Mouse (Mus musculus) limb, embryonic 13.5 days (tissue): ENCODE results near the gene Fam129c. TPM values are rescaled to one million over a fixed set of nuclear protein-coding genes. Genes with fewer than 3 reads are reported as not detected.

Experiments used
- ATAC-seq: fragments of 200-750 bp; cut with Nextera tagmentation; 2 replicates; pipeline ENCODE4 v1.8.0; 2017; ENCODE audit warnings: low read depth, moderate number of reproducible peaks, moderate TSS enrichment; ENCODE audit not compliant: low FRiP score
- H3K27ac ChIP-seq: fragments of 300-500 bp; sonication (generic); 2 replicates; pipeline ENCODE4 v1.5.1; 2015; ENCODE audit warnings: inconsistent platforms, mild to moderate bottlenecking, moderate library complexity
- H3K27me3 ChIP-seq: fragments of 300-500 bp; sonication (generic); 2 replicates; pipeline ENCODE4 v1.6.1; 2015; ENCODE audit warnings: mild to moderate bottlenecking, inconsistent platforms
- H3K36me3 ChIP-seq: fragments of 300-500 bp; sonication (generic); 2 replicates; pipeline ENCODE4 v1.6.1; 2015; ENCODE audit warnings: inconsistent platforms, mild to moderate bottlenecking, moderate library complexity
- H3K4me1 ChIP-seq: fragments of 300-500 bp; sonication (generic); 2 replicates; pipeline ENCODE4 v1.6.1; 2015; ENCODE audit warnings: inconsistent platforms
- H3K4me2 ChIP-seq: fragments of 300-500 bp; sonication (generic); replicated peaks from 2 replicates; pipeline ENCODE4 v1.6.1; 2015; ENCODE audit warnings: inconsistent platforms, mild to moderate bottlenecking, moderate library complexity
- H3K4me3 ChIP-seq: fragments of 300-500 bp; sonication (generic); 2 replicates; pipeline ENCODE4 v1.5.1; 2015; ENCODE audit warnings: moderate library complexity, mild to moderate bottlenecking, inconsistent platforms
- H3K9ac ChIP-seq: fragments of 300-500 bp; sonication (generic); 2 replicates; pipeline ENCODE4 v1.6.1; 2015; ENCODE audit warnings: mild to moderate bottlenecking, inconsistent platforms
- H3K9me3 ChIP-seq: fragments of 300-500 bp; sonication (generic); 2 replicates; pipeline ENCODE4 v1.6.1; 2016; ENCODE audit warnings: inconsistent platforms
- WGBS: fragments of 180-500 bp; shearing (Covaris S2); methylation state at CpG from one replicate; pipeline ENCODE4 v1.1.7; 2015; 5-methylcytosine and 5-hydroxymethylcytosine counted together
- polyA plus RNA-seq: library from polyadenylated mRNA; unstranded; fragments of >200 nt; fragmentation: Nextera tagmentation; extraction: Ambion mirVana; gene quantifications from 2 replicates; pipeline ENCODE4 v1.2.1, GENCODE M21; 2015

Gene Fam129c
- polyA plus RNA-seq, 1 experiment from 2014 or later: 5.7 TPM

- H3K4me3 ChIP-seq: no peak overlapping the region
- WGBS: 94% methylated on average over 1 of the region's 1 CpGs
- peaks cover 24% of the 10 kb centered on the region for H3K4me1 ChIP-seq
- ATAC-seq: no peak
- H3K27me3 ChIP-seq: peaks cover 7% of the 10 kb centered on the region
- H3K4me2 ChIP-seq: no peak overlapping the region
- H3K27ac ChIP-seq: no peak overlapping the region
- H3K36me3 ChIP-seq: peaks cover 63% of the 10 kb centered on the region
- peaks cover 18% of the 10 kb centered on the region for H3K9me3 ChIP-seq
- H3K9ac ChIP-seq: no peak overlapping the region
These were observed 27.6 kb downstream of the Fam129c start for GRCm38 (mm10) chr8:71625088-71625487.

- Histone ChIP-seq H3K27me3 (peaks cover 23% of the 10 kb centered on the region), H3K4me1 (peaks cover 25% of the 10 kb centered on the region), H3K4me2 (no peak overlapping the region), H3K27ac (no peak overlapping the region), H3K9ac (no peak overlapping the region), H3K9me3 (peaks cover 18% of the 10 kb centered on the region), H3K36me3 (peaks cover 46% of the 10 kb centered on the region), H3K4me3 (no peak overlapping the region)
- whole genome bisulfite sequencing: 82% methylated on average over 9 of the region's 9 CpGs
- no peak for ATAC-seq
These were observed 29.3 kb downstream of the Fam129c start for GRCm38 (mm10) chr8:71626753-71627152.

- WGBS: 44% methylated on average over 9 of the region's 9 CpGs
These were observed 30.0 kb downstream of the Fam129c start for GRCm38 (mm10) chr8:71627265-71628099.

GRCm38 (mm10) chr8:71628396-71629095, 31.1 kb downstream of the Fam129c start:
- no peak for ATAC-seq
- 6% methylated on average over 16 of the region's 16 CpGs for WGBS

More at GRCm38 (mm10) chr8:71627265-71628099, 30.0 kb downstream of the Fam129c start:
- Histone ChIP-seq H3K27me3 (peaks cover 30% of the 10 kb centered on the region), H3K9ac (no peak overlapping the region), H3K9me3 (peaks cover 13% of the 10 kb centered on the region), H3K27ac (peak overlapping the region; percentile 10; the same call in 1 of the 2 replicates), H3K36me3 (peaks cover 39% of the 10 kb centered on the region), H3K4me2 (no peak overlapping the region), H3K4me3 (no peak overlapping the region), H3K4me1 (peaks cover 25% of the 10 kb centered on the region)
- no peak for ATAC-seq

GRCm38 (mm10) chr8:71629096-71629697, 31.7 kb downstream of the Fam129c start:
- peak; percentile 88 for ATAC-seq
- Histone ChIP-seq H3K4me1 (peaks cover 32% of the 10 kb centered on the region), H3K4me3 (peak overlapping the region; percentile 46), H3K4me2 (peak overlapping the region; percentile 91), H3K27ac (peak overlapping the region; percentile 23; the same call in 1 of the 2 replicates), H3K36me3 (peaks cover 22% of the 10 kb centered on the region), H3K9me3 (peaks cover 9% of the 10 kb centered on the region), H3K27me3 (peaks cover 46% of the 10 kb centered on the region), H3K9ac (peak overlapping the region; percentile 72)
- under 1% methylated on average over 54 of the region's 55 CpGs for WGBS

More at GRCm38 (mm10) chr8:71628396-71629095, 31.1 kb downstream of the Fam129c start:
- Histone ChIP-seq H3K9ac (peak overlapping the region; percentile 72), H3K4me3 (peak overlapping the region; percentile 46), H3K4me1 (peaks cover 26% of the 10 kb centered on the region), H3K4me2 (peak overlapping the region; percentile 91), H3K27me3 (peaks cover 39% of the 10 kb centered on the region), H3K27ac (peak overlapping the region; percentile 23; the same call in 1 of the 2 replicates), H3K9me3 (peaks cover 10% of the 10 kb centered on the region), H3K36me3 (peaks cover 28% of the 10 kb centered on the region)

GRCm38 (mm10) chr8:71629781-71630212, 32.3 kb downstream of the Fam129c start:
- H3K27me3 ChIP-seq: peaks cover 52% of the 10 kb centered on the region
- H3K27ac ChIP-seq: 0 out of 2 replicates have a peak overlapping the region, but pooled peaks have one; percentile 22
- H3K36me3 ChIP-seq: peaks cover 16% of the 10 kb centered on the region
- WGBS: 3% methylated on average over 25 of the region's 25 CpGs
- peak overlapping the region; percentile 91 for H3K4me2 ChIP-seq
- peak overlapping the region; percentile 46 for H3K4me3 ChIP-seq
- H3K9me3 ChIP-seq: peaks cover 9% of the 10 kb centered on the region
- peaks cover 37% of the 10 kb centered on the region for H3K4me1 ChIP-seq
- peak; percentile 25; the same call in 1 of the 2 replicates for ATAC-seq
- H3K9ac ChIP-seq: peak overlapping the region; percentile 72

- WGBS: 87% methylated on average over 6 of the region's 6 CpGs
- Histone ChIP-seq H3K4me3 (no peak overlapping the region), H3K4me2 (no peak overlapping the region), H3K9me3 (peaks cover 9% of the 10 kb centered on the region), H3K9ac (no peak overlapping the region), H3K27ac (no peak overlapping the region), H3K4me1 (peaks cover 37% of the 10 kb centered on the region), H3K36me3 (peaks cover 6% of the 10 kb centered on the region), H3K27me3 (peaks cover 61% of the 10 kb centered on the region)
- ATAC-seq: no peak
These were observed 33.3 kb downstream of the Fam129c start for GRCm38 (mm10) chr8:71630761-71631160.

- Histone ChIP-seq H3K4me1 (peaks cover 37% of the 10 kb centered on the region), H3K4me3 (no peak overlapping the region), H3K4me2 (no peak overlapping the region), H3K9ac (no peak overlapping the region), H3K27ac (no peak overlapping the region), H3K9me3 (peaks cover 9% of the 10 kb centered on the region), H3K36me3 (no peaks in the 10 kb centered on the region), H3K27me3 (peaks cover 70% of the 10 kb centered on the region)
- WGBS: 69% methylated on average over 2 of the region's 2 CpGs
- no peak for ATAC-seq
These were observed 34.4 kb downstream of the Fam129c start for GRCm38 (mm10) chr8:71631897-71632296.

- Histone ChIP-seq H3K4me3 (no peak overlapping the region), H3K4me2 (no peak overlapping the region; the same call in 1 of the 2 replicates), H3K9me3 (peaks cover 9% of the 10 kb centered on the region), H3K9ac (no peak overlapping the region), H3K27me3 (peaks cover 71% of the 10 kb centered on the region), H3K36me3 (no peaks in the 10 kb centered on the region), H3K4me1 (peaks cover 29% of the 10 kb centered on the region), H3K27ac (no peak overlapping the region)
- 13% methylated on average over 18 of the region's 22 CpGs for WGBS
- no peak for ATAC-seq
These were observed 35.7 kb downstream of the Fam129c start for GRCm38 (mm10) chr8:71633164-71633563.

GRCm38 (mm10) chr8:71633981-71634667, 36.7 kb downstream of the Fam129c start:
- peak overlapping the region; percentile 60 for H3K4me2 ChIP-seq
- 0 out of 2 replicates have a peak, but pooled peaks have one; percentile 25 for ATAC-seq
- no peaks in the 10 kb centered on the region for H3K36me3 ChIP-seq
- peaks cover 21% of the 10 kb centered on the region for H3K4me1 ChIP-seq
- peak overlapping the region; percentile 45; the same call in 1 of the 2 replicates for H3K9ac ChIP-seq
- H3K4me3 ChIP-seq: peak overlapping the region; percentile 28
- H3K9me3 ChIP-seq: peaks cover 9% of the 10 kb centered on the region
- 2% methylated on average over 26 of the region's 26 CpGs for WGBS
- H3K27me3 ChIP-seq: peaks cover 79% of the 10 kb centered on the region
- no peak overlapping the region for H3K27ac ChIP-seq
